Mouse (Mus musculus): Measurements from ENCODE around the gene Gcnt2.

Gcnt2 gene

DNA sequence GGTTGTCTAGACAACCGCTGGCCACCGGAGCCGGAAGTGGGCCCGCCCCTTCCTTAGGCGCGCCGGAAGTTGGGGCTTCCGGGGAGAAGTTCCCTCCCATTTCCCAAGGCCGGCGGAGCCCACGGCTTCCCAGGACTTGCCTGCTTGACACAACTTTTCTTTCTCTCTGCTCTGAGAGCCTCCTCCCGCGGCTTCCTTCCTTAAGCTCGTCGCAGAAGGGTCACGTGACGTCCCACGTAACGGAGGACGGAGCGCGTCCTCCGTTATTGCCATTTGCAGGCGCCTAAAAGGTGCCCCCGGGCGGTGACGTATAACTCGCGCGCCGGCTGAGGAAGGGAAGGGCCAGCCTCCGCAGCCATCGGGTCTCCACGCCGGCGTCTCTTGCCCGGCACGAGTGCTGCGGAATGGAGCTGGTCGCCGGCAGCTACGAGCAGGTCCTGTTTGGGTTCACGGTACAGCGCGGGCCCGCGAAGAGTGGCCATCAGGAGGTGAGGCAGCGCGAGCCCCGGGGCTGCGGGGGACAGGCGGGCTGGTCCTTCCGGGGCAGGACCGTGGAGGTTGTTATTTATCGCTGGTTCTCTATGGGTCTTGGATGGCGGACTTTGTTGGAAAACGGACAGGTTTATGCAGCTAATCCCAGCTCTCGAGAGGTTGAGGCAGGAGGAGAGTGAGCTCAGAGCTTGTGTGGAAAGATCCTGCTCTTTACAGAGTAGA lies 141.5 kb downstream of the Gcnt2 start, which contains the start of gene Pak1ip1:
TSS of gene Pak1ip1 (plus strand) at position 98 of the 714 bp plus-strand sequence.
- peak; percentile 85 to 91 for DNase-seq

- no peak for DNase-seq
Measured at GRCm38 (mm10) chr13:41002001-41002400, 142.4 kb downstream of the Gcnt2 start.

- DNase-seq: no peak
Measured at GRCm38 (mm10) chr13:41006244-41006643, 146.7 kb downstream of the Gcnt2 start.

GRCm38 (mm10) chr13:41008271-41008670 lies 148.7 kb downstream of the Gcnt2 start:
- DNase-seq: no peak

GRCm38 (mm10) chr13:41008946-41009345 lies 149.4 kb downstream of the Gcnt2 start:
- no peak for DNase-seq

Measured in spleen, adult 18-20 months (tissue).